Mouse (Mus musculus) hindbrain, embryonic 16.5 days (tissue): ENCODE measurements around the gene Zmiz1. TPM values are rescaled to one million over a fixed set of nuclear protein-coding genes. Genes with fewer than 3 reads are reported as not detected.

Experiments
- ATAC-seq: fragments of 200-750 bp; cut with Nextera tagmentation; 2 replicates; pipeline ENCODE4 v1.8.0; 2017; ENCODE audit warnings: moderate TSS enrichment, moderate library complexity
- H3K27ac ChIP-seq: fragments of 300-500 bp; sonication (generic); 2 replicates; pipeline ENCODE4 v1.5.1; 2014; ENCODE audit warnings: low read depth, mild to moderate bottlenecking, control low read depth, low read length, moderate library complexity
- H3K27me3 ChIP-seq: fragments of 300-500 bp; sonication (generic); replicated peaks from 2 replicates; pipeline ENCODE4 v1.6.1; 2014; ENCODE audit warnings: low read length; ENCODE audit not compliant: control insufficient read depth, insufficient read depth
- H3K36me3 ChIP-seq: fragments of 300-500 bp; sonication (generic); 2 replicates; pipeline ENCODE4 v1.6.1; 2014; ENCODE audit warnings: mild to moderate bottlenecking, low read length, moderate library complexity, mixed read lengths; ENCODE audit not compliant: control insufficient read depth, insufficient read depth
- H3K4me1 ChIP-seq: fragments of 300-500 bp; sonication (generic); 2 replicates; pipeline ENCODE4 v1.6.1; 2014; ENCODE audit warnings: low read depth, low read length; ENCODE audit not compliant: control insufficient read depth, insufficient read depth
- H3K4me2 ChIP-seq: fragments of 300-500 bp; sonication (generic); 2 replicates; pipeline ENCODE4 v1.6.1; 2014; ENCODE audit warnings: mild to moderate bottlenecking, low read length, control low read depth, moderate library complexity
- H3K4me3 ChIP-seq: fragments of 300-500 bp; sonication (generic); 2 replicates; pipeline ENCODE4 v1.5.1; 2014; ENCODE audit warnings: mild to moderate bottlenecking, low read length, control low read depth, moderate library complexity
- H3K9ac ChIP-seq: fragments of 300-500 bp; sonication (generic); 2 replicates; pipeline ENCODE4 v1.6.1; 2014; ENCODE audit warnings: low read depth, mild to moderate bottlenecking, control low read depth, low read length, moderate library complexity
- H3K9me3 ChIP-seq: fragments of 300-500 bp; sonication (generic); 2 replicates; pipeline ENCODE4 v1.6.1; 2014; ENCODE audit warnings: mild to moderate bottlenecking, low read length, moderate library complexity; ENCODE audit not compliant: control insufficient read depth
- WGBS: fragments of 180-500 bp; shearing (Covaris S2); extraction: QIAGEN DNeasy Blood & Tissue Kit; methylation state at CpG from one replicate; pipeline ENCODE4 v1.1.7; 2014; 5-methylcytosine and 5-hydroxymethylcytosine counted together
- polyA plus RNA-seq: library from polyadenylated mRNA; unstranded; fragments of >200 nt; fragmentation: Nextera tagmentation; extraction: Ambion mirVana; gene quantifications from 2 replicates; pipeline ENCODE4 v1.2.1, GENCODE M21; 2015

Zmiz1 gene
- polyA plus RNA-seq, 1 experiment from 2014 or later: 50.4 TPM

GRCm38 (mm10) chr14:25519656-25520055 lies 60.7 kb downstream of the Zmiz1 start:
- no peak overlapping the region for H3K4me3 ChIP-seq
- 56% methylated on average over 4 of the region's 4 CpGs for whole genome bisulfite sequencing
- no peak for ATAC-seq
- peaks cover 58% of the 10 kb centered on the region for H3K4me1 ChIP-seq
- no peaks in the 10 kb centered on the region for H3K9me3 ChIP-seq
- no peak overlapping the region for H3K27ac ChIP-seq
- no peaks in the 10 kb centered on the region for H3K36me3 ChIP-seq
- no peaks in the 10 kb centered on the region for H3K27me3 ChIP-seq
- H3K4me2 ChIP-seq: no peak overlapping the region
- no peak overlapping the region for H3K9ac ChIP-seq

GRCm38 (mm10) chr14:25520589-25520988 lies 61.6 kb downstream of the Zmiz1 start:
- no peaks in the 10 kb centered on the region for H3K9me3 ChIP-seq
- H3K9ac ChIP-seq: peak overlapping the region; percentile 25; the same call in 1 of the 2 replicates
- no peak overlapping the region for H3K4me2 ChIP-seq
- H3K4me3 ChIP-seq: no peak overlapping the region
- no peak for ATAC-seq
- H3K36me3 ChIP-seq: no peaks in the 10 kb centered on the region
- H3K4me1 ChIP-seq: peaks cover 51% of the 10 kb centered on the region
- 61% methylated on average over 4 of the region's 4 CpGs for WGBS
- H3K27ac ChIP-seq: no peak overlapping the region
- H3K27me3 ChIP-seq: no peaks in the 10 kb centered on the region

GRCm38 (mm10) chr14:25520991-25521390 lies 62.0 kb downstream of the Zmiz1 start:
- H3K27ac ChIP-seq: 0 out of 2 replicates have a peak overlapping the region, but pooled peaks have one; percentile 8
- no peak overlapping the region for H3K4me2 ChIP-seq
- H3K9ac ChIP-seq: no peak overlapping the region; the same call in 1 of the 2 replicates
- no peaks in the 10 kb centered on the region for H3K36me3 ChIP-seq
- peaks cover 49% of the 10 kb centered on the region for H3K4me1 ChIP-seq
- no peaks in the 10 kb centered on the region for H3K9me3 ChIP-seq
- no peak overlapping the region for H3K4me3 ChIP-seq
- H3K27me3 ChIP-seq: no peaks in the 10 kb centered on the region
- no peak for ATAC-seq
- 39% methylated on average over 9 of the region's 9 CpGs for WGBS

GRCm38 (mm10) chr14:25521500-25521899 lies 62.5 kb downstream of the Zmiz1 start:
- Histone ChIP-seq H3K27me3 (no peaks in the 10 kb centered on the region), H3K4me1 (peaks cover 45% of the 10 kb centered on the region), H3K36me3 (no peaks in the 10 kb centered on the region), H3K4me3 (no peak overlapping the region), H3K9ac (no peak overlapping the region; the same call in 1 of the 2 replicates), H3K4me2 (no peak overlapping the region), H3K9me3 (no peaks in the 10 kb centered on the region), H3K27ac (no peak overlapping the region)
- ATAC-seq: no peak
- 49% methylated on average over 4 of the region's 4 CpGs for WGBS

GRCm38 (mm10) chr14:25522415-25522814 lies 63.4 kb downstream of the Zmiz1 start:
- no peak for ATAC-seq
- no peaks in the 10 kb centered on the region for H3K9me3 ChIP-seq

GRCm38 (mm10) chr14:25523230-25524110 lies 64.5 kb downstream of the Zmiz1 start:
- Histone ChIP-seq H3K36me3 (no peaks in the 10 kb centered on the region), H3K27me3 (no peaks in the 10 kb centered on the region), H3K9me3 (no peaks in the 10 kb centered on the region), H3K9ac (no peak overlapping the region), H3K27ac (peak overlapping the region; percentile 59; the same call in 1 of the 2 replicates), H3K4me1 (peaks cover 36% of the 10 kb centered on the region), H3K4me2 (no peak overlapping the region), H3K4me3 (no peak overlapping the region)
- ATAC-seq: peak; percentile 32; the same call in 1 of the 2 replicates
- 60% methylated on average over 11 of the region's 11 CpGs for WGBS

More at GRCm38 (mm10) chr14:25522415-25522814, 63.4 kb downstream of the Zmiz1 start:
- Histone ChIP-seq H3K4me3 (no peak overlapping the region), H3K4me1 (peaks cover 37% of the 10 kb centered on the region), H3K4me2 (no peak overlapping the region), H3K27me3 (no peaks in the 10 kb centered on the region), H3K36me3 (no peaks in the 10 kb centered on the region), H3K9ac (no peak overlapping the region), H3K27ac (0 out of 2 replicates have a peak overlapping the region, but pooled peaks have one; percentile 29)
- WGBS: 32% methylated on average over 4 of the region's 4 CpGs

- Histone ChIP-seq H3K4me3 (no peak overlapping the region), H3K9ac (no peak overlapping the region), H3K27me3 (no peaks in the 10 kb centered on the region), H3K4me2 (no peak overlapping the region), H3K27ac (no peak overlapping the region), H3K9me3 (no peaks in the 10 kb centered on the region), H3K36me3 (no peaks in the 10 kb centered on the region), H3K4me1 (peaks cover 36% of the 10 kb centered on the region)
- WGBS: 81% methylated on average over 9 of the region's 9 CpGs
- ATAC-seq: no peak
Observed at GRCm38 (mm10) chr14:25524111-25524495, 65.1 kb downstream of the Zmiz1 start.

- no peaks in the 10 kb centered on the region for H3K9me3 ChIP-seq
- ATAC-seq: no peak
- no peaks in the 10 kb centered on the region for H3K36me3 ChIP-seq
- H3K27ac ChIP-seq: peak overlapping the region; percentile 48
- H3K4me3 ChIP-seq: no peak overlapping the region
- H3K27me3 ChIP-seq: no peaks in the 10 kb centered on the region
- H3K9ac ChIP-seq: no peak overlapping the region
- H3K4me2 ChIP-seq: no peak overlapping the region
- H3K4me1 ChIP-seq: peaks cover 29% of the 10 kb centered on the region
- WGBS: 80% methylated on average over 4 of the region's 4 CpGs
Observed at GRCm38 (mm10) chr14:25524884-25525283, 65.9 kb downstream of the Zmiz1 start.

- 70% methylated on average over 8 of the region's 8 CpGs for WGBS
- peaks cover 21% of the 10 kb centered on the region for H3K4me1 ChIP-seq
Observed at GRCm38 (mm10) chr14:25525729-25526128, 66.7 kb downstream of the Zmiz1 start.

More at GRCm38 (mm10) chr14:25525729-25526128, 66.7 kb downstream of the Zmiz1 start:
- no peaks in the 10 kb centered on the region for H3K9me3 ChIP-seq
- no peak overlapping the region for H3K27ac ChIP-seq
- H3K9ac ChIP-seq: no peak overlapping the region
- no peak overlapping the region for H3K4me2 ChIP-seq
- ATAC-seq: no peak
- H3K4me3 ChIP-seq: no peak overlapping the region
- no peaks in the 10 kb centered on the region for H3K36me3 ChIP-seq
- no peaks in the 10 kb centered on the region for H3K27me3 ChIP-seq
